ENCODE assay signal across 35 mouse cellular contexts in genomic region chr11:97599104-97599503, GRCm38 (mm10). TPM values are rescaled to one million over a fixed set of nuclear protein-coding genes. Genes with fewer than 3 reads are reported as not detected.
DNase-seq lines count a peak whose midpoint lies in the region; ATAC-seq and TF ChIP-seq lines count a peak whose summit lies in the region.
"Had no signal": no experiment of that assay in that cellular context is flagged by ENCODE, and none has a peak within 500 bp of the region (broad histone marks: within the 10 kb centered on the region; RNA-seq: fewer than 3 reads in every experiment).

No protein-coding gene starts in this region.

- no peak overlapping the region for H3K9ac ChIP-seq in MEL (ENCODE audit: control insufficient read depth, low read depth, low read length, poor library complexity, severe bottlenecking)
- no peak overlapping the region for H3K9ac ChIP-seq in liver, embryonic 15.5 days
- H3K9ac ChIP-seq in hindbrain, embryonic 12.5 days: no peak overlapping the region
- H3K9ac ChIP-seq: embryonic facial prominence, embryonic 13.5 days; forebrain, embryonic 12.5 days; forebrain, postnatal 0 days; heart, embryonic 15.5 days; hindbrain, embryonic 15.5 days; kidney, embryonic 15.5 days; limb, embryonic 13.5 days; midbrain, embryonic 15.5 days; neural tube, embryonic 15.5 days; stomach, embryonic 15.5 days had no signal

- H3K27me3 ChIP-seq in E14TG2a.4 (ENCODE audit: insufficient read depth, low read length) (no peaks in the 10 kb centered on the region), MEL (ENCODE audit: control insufficient read depth in 1 of 2, insufficient read depth in 2 of 2, low read length in 2 of 2) (peaks cover 8 to 11% of the 10 kb centered on the region in 2 experiments)
- peaks cover 14% of the 10 kb centered on the region for H3K27me3 ChIP-seq in liver, embryonic 15.5 days
- no peaks in the 10 kb centered on the region for H3K27me3 ChIP-seq in hindbrain, embryonic 12.5 days
- H3K27me3 ChIP-seq: embryonic facial prominence, embryonic 13.5 days; forebrain, embryonic 12.5 days; hindbrain, embryonic 15.5 days; kidney, embryonic 15.5 days; midbrain, embryonic 15.5 days; neural tube, embryonic 15.5 days; stomach, embryonic 15.5 days had no signal

- H3K4me3 ChIP-seq in E14TG2a.4 (replicated peaks; ENCODE audit: low read length): peak overlapping the region; percentile 95
- no peak overlapping the region for H3K4me3 ChIP-seq in MEL (ENCODE audit: control insufficient read depth in 1 of 2, insufficient read depth in 1 of 2, low read depth in 2 of 2, low read length in 2 of 2)
- H3K4me3 ChIP-seq in liver, embryonic 15.5 days (replicated peaks): peak overlapping the region; percentile 18; the same call in 1 of the 2 replicates
- H3K4me3 ChIP-seq in hindbrain, embryonic 12.5 days: no peak overlapping the region
- H3K4me3 ChIP-seq: embryonic facial prominence, embryonic 13.5 days; forebrain, embryonic 12.5 days; heart, embryonic 15.5 days; hindbrain, embryonic 15.5 days; kidney, embryonic 15.5 days; layer of hippocampus, adult 2 months; left cerebral cortex, adult 2 months; limb, embryonic 13.5 days; midbrain, embryonic 10.5 days; midbrain, embryonic 15.5 days; neural tube, embryonic 15.5 days; stomach, embryonic 15.5 days had no signal

- H3K9me3 ChIP-seq in E14TG2a.4 (ENCODE audit: low read length) (no peaks in the 10 kb centered on the region), MEL (replicated peaks; ENCODE audit: insufficient read depth, low read length) (no peaks in the 10 kb centered on the region)
- H3K9me3 ChIP-seq in liver, embryonic 15.5 days (replicated peaks): no peaks in the 10 kb centered on the region
- H3K9me3 ChIP-seq in hindbrain, embryonic 12.5 days (replicated peaks): no peaks in the 10 kb centered on the region
- H3K9me3 ChIP-seq: embryonic facial prominence, embryonic 13.5 days; forebrain, embryonic 12.5 days; heart, embryonic 15.5 days; hindbrain, embryonic 15.5 days; kidney, embryonic 15.5 days; limb, embryonic 13.5 days; midbrain, embryonic 10.5 days; midbrain, embryonic 15.5 days; neural tube, embryonic 15.5 days; stomach, embryonic 15.5 days had no signal

- H3K27ac ChIP-seq in MEL (ENCODE audit: control insufficient read depth, low read depth, low read length): no peak overlapping the region
- H3K27ac ChIP-seq in liver, embryonic 15.5 days (replicated peaks): no peak overlapping the region
- no peak overlapping the region for H3K27ac ChIP-seq in hindbrain, embryonic 12.5 days
- H3K27ac ChIP-seq: embryonic facial prominence, embryonic 13.5 days; forebrain, embryonic 12.5 days; heart, embryonic 15.5 days; hindbrain, embryonic 15.5 days; kidney, embryonic 15.5 days; layer of hippocampus, adult 2 months; left cerebral cortex, adult 2 months; limb, embryonic 13.5 days; macrophage; midbrain, embryonic 10.5 days; midbrain, embryonic 15.5 days; neural tube, embryonic 15.5 days; stomach, embryonic 15.5 days had no signal

- TF ChIP-seq RAD21 in MEL (IDR thresholded peaks at IDR 0.05; ENCODE audit: low read depth, low read length): no peak

- TF ChIP-seq POLR2A in MEL (IDR thresholded peaks at IDR 0.05; ENCODE audit: control insufficient read depth in 1 of 2, insufficient read depth in 1 of 2, low read depth in 1 of 2, low read length in 2 of 2, poor library complexity in 1 of 2): no peak

- WGBS in liver, embryonic 15.5 days (ENCODE audit: insufficient replicate concordance): 53% methylated on average over 8 of the region's 8 CpGs
- 90% methylated on average over 8 of the region's 8 CpGs for WGBS in hindbrain, embryonic 12.5 days

- no peak for ATAC-seq in liver, embryonic 15.5 days (ENCODE audit: insufficient read depth)
- ATAC-seq in hindbrain, embryonic 12.5 days (ENCODE audit: low FRiP score): no peak
- ATAC-seq: forebrain, postnatal 0 days; lung, postnatal 0 days; midbrain, embryonic 15.5 days; Patski had no signal

- TF ChIP-seq CTCF in E14TG2a.4 (conservative IDR thresholded peaks at IDR 0.05; ENCODE audit: low read length) (no peak), MEL (IDR thresholded peaks at IDR 0.05 in 2 of 3, conservative IDR thresholded peaks at IDR 0.05 in 1 of 3; ENCODE audit: control insufficient read depth in 1 of 3, insufficient read depth in 1 of 3, low read depth in 2 of 3, low read length in 3 of 3, poor library complexity in 1 of 3, severe bottlenecking in 1 of 3) (no peak)

- peaks cover 55% of the 10 kb centered on the region for H3K4me1 ChIP-seq in E14TG2a.4 (replicated peaks; ENCODE audit: low read depth, low read length)
- H3K4me1 ChIP-seq in MEL (ENCODE audit: control insufficient read depth in 1 of 2, insufficient read depth in 2 of 2, low read length in 2 of 2): no peaks in the 10 kb centered on the region
- H3K4me1 ChIP-seq in liver, embryonic 15.5 days (replicated peaks): no peaks in the 10 kb centered on the region
- no peaks in the 10 kb centered on the region for H3K4me1 ChIP-seq in hindbrain, embryonic 12.5 days
- H3K4me1 ChIP-seq: embryonic facial prominence, embryonic 13.5 days; heart, embryonic 15.5 days; hindbrain, embryonic 15.5 days; kidney, embryonic 15.5 days; limb, embryonic 13.5 days; midbrain, embryonic 15.5 days; neural tube, embryonic 15.5 days; stomach, embryonic 15.5 days had no signal

- DNase-seq in 416B (ENCODE audit: low read depth) (peak; percentile 45), MEL (ENCODE audit: low read depth, low spot score) (peak; percentile 34)
- DNase-seq in B cell, adult 2 months: no peak
- DNase-seq in cerebellum, postnatal 25 days: no peak
- DNase-seq: adrenal gland, postnatal 25 days; cerebellum, adult 11-12 months; cerebellum, adult 9-11 months; forebrain, postnatal 0 days; heart, postnatal 4 days; kidney, adult 18-20 months; kidney, postnatal 36 days; retina, postnatal 1 day; right cerebral cortex, postnatal 14 days; thymus, adult 18-20 months; thymus, postnatal 36 days had no signal

- no peaks in the 10 kb centered on the region for H3K79me2 ChIP-seq in MEL (ENCODE audit: control insufficient read depth, insufficient read depth, low read length, poor library complexity)

- no peak overlapping the region for H3K4me2 ChIP-seq in liver, embryonic 15.5 days
- H3K4me2 ChIP-seq in hindbrain, embryonic 12.5 days (replicated peaks): no peak overlapping the region
- H3K4me2 ChIP-seq: embryonic facial prominence, embryonic 13.5 days; forebrain, embryonic 12.5 days; heart, embryonic 15.5 days; hindbrain, embryonic 15.5 days; kidney, embryonic 15.5 days; limb, embryonic 13.5 days; midbrain, embryonic 15.5 days; neural tube, embryonic 15.5 days; stomach, embryonic 15.5 days had no signal

- TF ChIP-seq EP300 in MEL (IDR thresholded peaks at IDR 0.05; ENCODE audit: low read depth in 1 of 2, low read length in 2 of 2): no peak

- H3K36me3 ChIP-seq in E14TG2a.4 (ENCODE audit: insufficient read depth, low read length): peaks cover 28% of the 10 kb centered on the region
- no peaks in the 10 kb centered on the region for H3K36me3 ChIP-seq in MEL (ENCODE audit: control insufficient read depth in 1 of 2, insufficient read depth in 2 of 2, low read length in 2 of 2)
- no peaks in the 10 kb centered on the region for H3K36me3 ChIP-seq in liver, embryonic 15.5 days (replicated peaks)
- H3K36me3 ChIP-seq in hindbrain, embryonic 12.5 days: no peaks in the 10 kb centered on the region
- H3K36me3 ChIP-seq: embryonic facial prominence, embryonic 13.5 days; forebrain, embryonic 12.5 days; heart, embryonic 15.5 days; hindbrain, embryonic 15.5 days; kidney, embryonic 15.5 days; limb, embryonic 13.5 days; midbrain, embryonic 10.5 days; midbrain, embryonic 15.5 days; neural tube, embryonic 15.5 days; stomach, embryonic 15.5 days had no signal

TF ChIP-seq in MEL, 35 proteins besides CTCF, POLR2A, EP300 and RAD21:
- TF ChIP-seq MYC (IDR thresholded peaks at IDR 0.05; ENCODE audit: low read depth, low read length) (no peak), TBP (IDR thresholded peaks at IDR 0.05; ENCODE audit: low read depth, low read length) (no peak), USF2 (IDR thresholded peaks at IDR 0.05; ENCODE audit: borderline replicate concordance in 1 of 2, insufficient read depth in 1 of 2, low read depth in 1 of 2, low read length in 2 of 2) (no peak), E2F4 (IDR thresholded peaks at IDR 0.05; ENCODE audit: borderline replicate concordance, low read depth, low read length) (no peak), CHD1 (IDR thresholded peaks at IDR 0.05; ENCODE audit: low read depth, low read length) (no peak), UBTF (IDR thresholded peaks at IDR 0.05; ENCODE audit: borderline replicate concordance, insufficient read depth, low read depth, low read length) (no peak), ZMIZ1 (IDR thresholded peaks at IDR 0.05; ENCODE audit: low read depth, low read length) (no peak), MEF2A (IDR thresholded peaks at IDR 0.05; ENCODE audit: extremely low read depth, insufficient replicate concordance, low read depth, low read length, poor library complexity, severe bottlenecking) (no peak), MAZ (IDR thresholded peaks at IDR 0.05; ENCODE audit: low read depth, low read length) (no peak), ETS1 (IDR thresholded peaks at IDR 0.05; ENCODE audit: low read depth, low read length) (no peak), MAX (IDR thresholded peaks at IDR 0.05; ENCODE audit: low read length) (no peak), POLR2AphosphoS5 (IDR thresholded peaks at IDR 0.05; ENCODE audit: borderline replicate concordance, low read depth, low read length) (no peak), ZC3H11A (IDR thresholded peaks at IDR 0.05; ENCODE audit: low read depth, low read length) (no peak), ELF1 (IDR thresholded peaks at IDR 0.05; ENCODE audit: low read depth, low read length) (no peak), JUND (IDR thresholded peaks at IDR 0.05; ENCODE audit: low read depth, low read length) (no peak), GABPA (IDR thresholded peaks at IDR 0.05; ENCODE audit: low read depth, low read length) (no peak)
TF ChIP-seq in MEL: peak in this region for 0.

RNA-seq across cellular contexts. Expression of gene Srcin1, which starts 23.1 kb away (rescaled TPM):
- total RNA-seq in MEL (2012; rRNA removed): 0.03 and 0.04 TPM in 2 replicates
- polyA plus RNA-seq in MEL (2012; ENCODE audit: insufficient read depth in 1 of 2, insufficient read length in 2 of 2, low read depth in 1 of 2, low replicate concordance in 2 of 2, missing spikeins in 1 of 2): under 1 TPM in 1 of 2 experiments, not detected in 1; 0.10 TPM
- 0.02 TPM in 1 of 2 replicates, not detected in the other for polyA plus RNA-seq in liver, embryonic 15.5 days (2015; fragmentation: Nextera tagmentation; extraction: Ambion mirVana)
- polyA plus RNA-seq in hindbrain, embryonic 12.5 days (2016; fragmentation: Nextera tagmentation; extraction: Ambion mirVana): 6.3 and 6.7 TPM in 2 replicates
- total RNA-seq: common myeloid progenitor, adult 5-6 weeks had no signal
- polyA plus RNA-seq: liver, embryonic 16.5 days had no signal

RNA-seq across cellular contexts. Expression of gene Epop, which starts 30.4 kb away (rescaled TPM):
- not detected in 2 replicates for total RNA-seq in MEL (2012; rRNA removed)
- not detected for polyA plus RNA-seq in MEL (2012; ENCODE audit: insufficient read depth in 1 of 2, insufficient read length in 2 of 2, low read depth in 1 of 2, low replicate concordance in 2 of 2, missing spikeins in 1 of 2)
- polyA plus RNA-seq in liver, embryonic 15.5 days (2015; fragmentation: Nextera tagmentation; extraction: Ambion mirVana): 0.39 and 0.40 TPM in 2 replicates
- 11.2 and 11.7 TPM in 2 replicates for polyA plus RNA-seq in hindbrain, embryonic 12.5 days (2016; fragmentation: Nextera tagmentation; extraction: Ambion mirVana)

Comparison
In these comparisons a context has a peak if more than half of its experiments do, and no peak if none do; other contexts are left out.
1. DNase-seq: peak in 416B (single experiment) and MEL (single experiment); none in B cell, adult 2 months (0 of 2) and cerebellum, postnatal 25 days (0 of 2).
2. H3K4me3 ChIP-seq: peak in E14TG2a.4 (single experiment) and liver, embryonic 15.5 days (single experiment); none in MEL (0 of 2) and hindbrain, embryonic 12.5 days (single experiment).